Mouse (Mus musculus): ENCODE results near the gene Actr3. TPM values are rescaled to one million over a fixed set of nuclear protein-coding genes. Genes with fewer than 3 reads are reported as not detected.
"Not testable (repeated sequence)": the region's sequence is repeated elsewhere in the genome, so short reads cannot be mapped to it uniquely, and the experiment has no call there.

Actr3 gene
- polyA plus RNA-seq, 1 experiment from 2014 or later = 266 TPM

GRCm38 (mm10) chr1:125390065-125390754 is 45.3 kb downstream of the Actr3 start:
- not testable (repeated sequence) for H3K4me2 ChIP-seq (replicated peaks; ENCODE audit: low read depth, low read length); H3K9me3 ChIP-seq (ENCODE audit: control insufficient read depth, low read length); DNase-seq (ENCODE audit: low spot score); ATAC-seq (ENCODE audit: low FRiP score); H3K4me3 ChIP-seq (ENCODE audit: low read depth, low read length); H3K36me3 ChIP-seq (ENCODE audit: control insufficient read depth, insufficient read depth, low read length); H3K4me1 ChIP-seq (replicated peaks; ENCODE audit: control insufficient read depth, insufficient read depth, low read length); H3K9ac ChIP-seq (ENCODE audit: low read depth, low read length); H3K27ac ChIP-seq (ENCODE audit: low read depth, low read length); H3K27me3 ChIP-seq (ENCODE audit: control insufficient read depth, insufficient read depth, low read length)
- 93% methylated on average over 4 of the region's 4 CpGs for WGBS

DNA sequence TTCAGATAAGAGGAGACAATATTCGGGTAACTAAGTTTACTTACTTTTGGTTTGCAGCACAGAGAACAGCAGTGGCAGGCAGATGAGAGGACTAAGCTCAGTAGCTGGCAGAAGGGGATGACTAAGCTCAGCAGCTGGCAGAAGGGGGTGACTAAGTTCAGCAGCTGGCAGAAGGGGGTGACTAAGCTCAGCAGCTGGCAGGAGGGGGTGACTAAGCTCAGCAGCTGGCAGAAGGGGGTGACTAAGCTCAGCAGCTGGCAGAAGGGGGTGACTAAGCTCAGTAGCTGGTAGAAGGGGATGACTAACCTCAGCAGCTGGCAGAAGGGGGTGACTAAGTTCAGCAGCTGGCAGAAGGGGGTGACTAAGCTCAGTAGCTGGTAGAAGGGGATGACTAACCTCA is 45.9 kb downstream of the Actr3 start:
- not testable (repeated sequence) for ATAC-seq (ENCODE audit: low FRiP score); DNase-seq (ENCODE audit: low spot score); H3K4me2 ChIP-seq (replicated peaks; ENCODE audit: low read depth, low read length); H3K27me3 ChIP-seq (ENCODE audit: control insufficient read depth, insufficient read depth, low read length); H3K9ac ChIP-seq (ENCODE audit: low read depth, low read length); H3K27ac ChIP-seq (ENCODE audit: low read depth, low read length); H3K4me1 ChIP-seq (replicated peaks; ENCODE audit: control insufficient read depth, insufficient read depth, low read length); H3K9me3 ChIP-seq (ENCODE audit: control insufficient read depth, low read length); H3K36me3 ChIP-seq (ENCODE audit: control insufficient read depth, insufficient read depth, low read length); H3K4me3 ChIP-seq (ENCODE audit: low read depth, low read length)
- 73% methylated on average over 1 of the region's 1 CpGs for WGBS

DNA sequence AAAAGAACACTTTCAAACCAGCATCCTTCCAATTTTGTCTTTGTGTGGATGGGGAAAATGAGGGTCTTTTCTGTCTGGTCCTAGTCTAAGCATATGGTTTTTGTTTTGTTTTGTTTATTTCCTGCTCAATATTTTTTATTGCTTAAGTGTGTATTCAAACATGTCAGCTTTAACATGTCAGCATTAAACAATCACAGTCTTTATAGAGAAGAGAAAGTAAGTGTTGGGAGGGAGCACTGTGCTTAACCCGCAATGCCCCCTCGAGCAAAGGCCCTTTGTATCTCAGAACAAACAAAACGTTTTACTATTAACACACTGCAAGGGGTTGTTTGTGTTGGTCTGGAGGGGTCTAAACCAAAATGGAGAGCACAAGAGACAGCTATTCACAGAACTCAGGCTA is 47.2 kb downstream of the Actr3 start:
- no peak overlapping the region for H3K4me2 ChIP-seq (replicated peaks; ENCODE audit: low read depth, low read length)
- no peak overlapping the region for H3K27ac ChIP-seq (ENCODE audit: low read depth, low read length)
- ATAC-seq (ENCODE audit: low FRiP score) = no peak
- no peak for DNase-seq (ENCODE audit: low spot score)
- 28% methylated on average over 3 of the region's 3 CpGs for WGBS
- H3K27me3 ChIP-seq (ENCODE audit: control insufficient read depth, insufficient read depth, low read length) = no peaks in the 10 kb centered on the region
- no peaks in the 10 kb centered on the region for H3K9me3 ChIP-seq (ENCODE audit: control insufficient read depth, low read length)
- H3K36me3 ChIP-seq (ENCODE audit: control insufficient read depth, insufficient read depth, low read length) = no peaks in the 10 kb centered on the region
- H3K9ac ChIP-seq (ENCODE audit: low read depth, low read length) = no peak overlapping the region
- no peak overlapping the region for H3K4me3 ChIP-seq (ENCODE audit: low read depth, low read length)
- H3K4me1 ChIP-seq (replicated peaks; ENCODE audit: control insufficient read depth, insufficient read depth, low read length) = no peaks in the 10 kb centered on the region

DNA sequence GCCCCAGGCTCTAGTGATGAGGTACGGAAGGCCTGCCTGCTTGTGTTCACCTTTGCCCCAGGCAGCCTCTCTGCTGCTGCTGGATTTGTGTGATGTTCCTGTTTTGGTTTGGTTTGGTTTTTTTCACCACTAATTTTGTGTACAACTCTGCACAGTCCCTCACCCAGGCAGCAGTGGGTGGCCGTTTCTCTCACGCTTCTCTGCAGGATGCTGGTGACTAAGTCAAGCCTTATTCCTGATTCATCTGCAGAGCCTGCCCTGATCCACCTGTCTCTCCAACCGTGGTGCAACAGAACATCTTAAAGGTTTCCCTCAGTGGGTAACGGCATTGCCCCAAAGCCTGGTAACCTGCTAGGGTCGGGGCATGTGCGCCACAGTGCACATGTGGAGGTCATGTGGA is 49.3 kb downstream of the Actr3 start:
- H3K4me1 ChIP-seq (replicated peaks; ENCODE audit: control insufficient read depth, insufficient read depth, low read length) = no peaks in the 10 kb centered on the region
- DNase-seq (ENCODE audit: low spot score) (no peak), ATAC-seq (ENCODE audit: low FRiP score) (no peak)
- H3K27me3 ChIP-seq (ENCODE audit: control insufficient read depth, insufficient read depth, low read length) = no peaks in the 10 kb centered on the region
- WGBS = 73% methylated on average over 7 of the region's 7 CpGs
- H3K27ac ChIP-seq (ENCODE audit: low read depth, low read length) = no peak overlapping the region
- no peak overlapping the region for H3K4me3 ChIP-seq (ENCODE audit: low read depth, low read length)
- H3K36me3 ChIP-seq (ENCODE audit: control insufficient read depth, insufficient read depth, low read length) = no peaks in the 10 kb centered on the region
- H3K9me3 ChIP-seq (ENCODE audit: control insufficient read depth, low read length) = no peaks in the 10 kb centered on the region
- no peak overlapping the region for H3K9ac ChIP-seq (ENCODE audit: low read depth, low read length)
- no peak overlapping the region for H3K4me2 ChIP-seq (replicated peaks; ENCODE audit: low read depth, low read length)

- ATAC-seq (ENCODE audit: low FRiP score) (no peak), DNase-seq (ENCODE audit: low spot score) (no peak)
- no peak overlapping the region for H3K4me3 ChIP-seq (ENCODE audit: low read depth, low read length)
- no peaks in the 10 kb centered on the region for H3K9me3 ChIP-seq (ENCODE audit: control insufficient read depth, low read length)
- no peaks in the 10 kb centered on the region for H3K27me3 ChIP-seq (ENCODE audit: control insufficient read depth, insufficient read depth, low read length)
- H3K4me2 ChIP-seq (replicated peaks; ENCODE audit: low read depth, low read length) = no peak overlapping the region
- H3K9ac ChIP-seq (ENCODE audit: low read depth, low read length) = no peak overlapping the region
- H3K36me3 ChIP-seq (ENCODE audit: control insufficient read depth, insufficient read depth, low read length) = no peaks in the 10 kb centered on the region
- 63% methylated on average over 6 of the region's 6 CpGs for WGBS
- H3K27ac ChIP-seq (ENCODE audit: low read depth, low read length) = no peak overlapping the region
- no peaks in the 10 kb centered on the region for H3K4me1 ChIP-seq (replicated peaks; ENCODE audit: control insufficient read depth, insufficient read depth, low read length)
These were observed 52.9 kb downstream of the Actr3 start for GRCm38 (mm10) chr1:125382622-125383021.

DNA sequence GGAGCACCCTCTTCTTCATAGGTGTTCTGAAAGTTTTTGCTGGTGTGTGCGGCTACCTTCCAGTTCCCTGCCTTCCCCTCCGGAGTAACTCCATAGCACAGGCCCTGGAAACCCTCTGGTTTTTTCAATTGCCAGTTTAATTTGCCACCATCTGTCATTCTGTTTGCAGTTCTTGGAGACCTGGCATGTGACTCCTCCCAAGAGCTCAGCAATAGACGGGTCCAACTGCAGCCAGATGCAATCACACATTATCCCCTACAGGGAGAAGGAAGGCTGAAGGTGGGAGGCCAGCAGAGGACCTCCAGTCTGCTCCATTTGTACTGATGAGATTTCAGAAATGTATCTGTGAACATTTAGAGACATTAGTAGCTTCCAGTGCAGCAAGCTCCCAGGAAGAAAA is 56.6 kb downstream of the Actr3 start:
- H3K27ac ChIP-seq (ENCODE audit: low read depth, low read length) = no peak overlapping the region
- no peak for DNase-seq (ENCODE audit: low spot score)
- H3K4me1 ChIP-seq (replicated peaks; ENCODE audit: control insufficient read depth, insufficient read depth, low read length) = no peaks in the 10 kb centered on the region
- H3K36me3 ChIP-seq (ENCODE audit: control insufficient read depth, insufficient read depth, low read length) = no peaks in the 10 kb centered on the region
- H3K9ac ChIP-seq (ENCODE audit: low read depth, low read length) = no peak overlapping the region
- no peaks in the 10 kb centered on the region for H3K27me3 ChIP-seq (ENCODE audit: control insufficient read depth, insufficient read depth, low read length)
- H3K4me2 ChIP-seq (replicated peaks; ENCODE audit: low read depth, low read length) = no peak overlapping the region
- no peaks in the 10 kb centered on the region for H3K9me3 ChIP-seq (ENCODE audit: control insufficient read depth, low read length)
- 77% methylated on average over 3 of the region's 3 CpGs for WGBS
- ATAC-seq (ENCODE audit: low FRiP score) = no peak
- H3K4me3 ChIP-seq (ENCODE audit: low read depth, low read length) = no peak overlapping the region

DNA sequence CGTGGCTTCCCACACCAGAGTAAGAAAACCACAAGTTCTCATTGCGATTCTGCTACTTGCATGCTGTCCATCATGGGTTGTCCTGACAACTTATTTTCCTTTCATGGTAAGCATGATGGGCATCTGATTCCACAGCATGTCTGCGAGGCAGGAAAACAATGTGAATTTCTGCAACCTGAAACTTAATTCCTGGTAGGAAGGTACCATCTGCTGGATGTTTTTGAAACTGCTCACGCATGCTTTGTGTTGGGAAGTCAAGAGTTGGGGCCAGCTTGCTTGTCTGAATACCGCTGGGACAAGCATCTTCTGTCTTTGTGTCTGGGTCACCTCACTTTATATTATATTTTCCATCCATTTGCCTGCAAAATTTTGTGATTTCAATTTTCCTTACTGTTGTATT is 62.7 kb downstream of the Actr3 start:
- Histone ChIP-seq H3K27me3 (ENCODE audit: control insufficient read depth, insufficient read depth, low read length) (no peaks in the 10 kb centered on the region), H3K9ac (ENCODE audit: low read depth, low read length) (no peak overlapping the region), H3K4me2 (replicated peaks; ENCODE audit: low read depth, low read length) (no peak overlapping the region), H3K36me3 (ENCODE audit: control insufficient read depth, insufficient read depth, low read length) (no peaks in the 10 kb centered on the region), H3K9me3 (ENCODE audit: control insufficient read depth, low read length) (no peaks in the 10 kb centered on the region), H3K4me1 (replicated peaks; ENCODE audit: control insufficient read depth, insufficient read depth, low read length) (no peaks in the 10 kb centered on the region), H3K4me3 (ENCODE audit: low read depth, low read length) (no peak overlapping the region), H3K27ac (ENCODE audit: low read depth, low read length) (no peak overlapping the region)
- peak; percentile 10 for DNase-seq (ENCODE audit: low spot score)
- 79% methylated on average over 5 of the region's 5 CpGs for WGBS
- ATAC-seq (ENCODE audit: low FRiP score) = no peak

- DNase-seq (ENCODE audit: low spot score) = peak; percentile 83
- Histone ChIP-seq H3K27ac (ENCODE audit: low read depth, low read length) (no peak overlapping the region), H3K4me3 (ENCODE audit: low read depth, low read length) (no peak overlapping the region), H3K27me3 (ENCODE audit: control insufficient read depth, insufficient read depth, low read length) (no peaks in the 10 kb centered on the region), H3K4me1 (replicated peaks; ENCODE audit: control insufficient read depth, insufficient read depth, low read length) (no peaks in the 10 kb centered on the region), H3K9ac (ENCODE audit: low read depth, low read length) (no peak overlapping the region), H3K9me3 (ENCODE audit: control insufficient read depth, low read length) (no peaks in the 10 kb centered on the region), H3K36me3 (ENCODE audit: control insufficient read depth, insufficient read depth, low read length) (no peaks in the 10 kb centered on the region), H3K4me2 (replicated peaks; ENCODE audit: low read depth, low read length) (no peak overlapping the region)
- ATAC-seq (ENCODE audit: low FRiP score) = peak; percentile 65; the same call in 1 of the 2 replicates
- 35% methylated on average over 6 of the region's 6 CpGs for WGBS
These were observed 64.7 kb downstream of the Actr3 start for GRCm38 (mm10) chr1:125370779-125371178.

DNA sequence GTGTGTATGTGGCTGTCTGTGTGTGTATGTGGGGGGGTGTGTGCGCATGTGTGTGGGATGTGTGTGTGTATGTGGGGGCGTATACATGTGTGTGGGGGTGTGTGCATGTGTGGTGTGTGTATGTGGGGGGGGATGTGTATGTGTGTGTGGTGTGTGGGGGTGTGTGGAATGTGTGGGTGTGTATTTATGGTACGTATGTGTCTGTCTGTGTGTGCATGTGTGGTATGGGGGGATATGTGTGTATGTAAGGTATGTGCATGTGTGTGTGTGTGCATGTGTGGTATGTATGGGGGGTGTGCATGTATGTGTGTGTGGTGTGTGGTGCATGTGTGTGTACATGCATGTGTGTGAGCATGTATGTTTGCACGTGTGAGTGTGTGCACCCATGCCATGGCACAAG is 70.0 kb downstream of the Actr3 start:
- no peaks in the 10 kb centered on the region for H3K4me1 ChIP-seq (replicated peaks; ENCODE audit: control insufficient read depth, insufficient read depth, low read length)
- no peaks in the 10 kb centered on the region for H3K27me3 ChIP-seq (ENCODE audit: control insufficient read depth, insufficient read depth, low read length)
- 93% methylated on average over 4 of the region's 4 CpGs for WGBS
- H3K27ac ChIP-seq (ENCODE audit: low read depth, low read length) = no peak overlapping the region
- no peak overlapping the region for H3K4me3 ChIP-seq (ENCODE audit: low read depth, low read length)
- H3K4me2 ChIP-seq (replicated peaks; ENCODE audit: low read depth, low read length) = no peak overlapping the region
- no peak overlapping the region for H3K9ac ChIP-seq (ENCODE audit: low read depth, low read length)
- no peak; the same call in 1 of the 2 replicates for ATAC-seq (ENCODE audit: low FRiP score)
- H3K36me3 ChIP-seq (ENCODE audit: control insufficient read depth, insufficient read depth, low read length) = no peaks in the 10 kb centered on the region
- H3K9me3 ChIP-seq (ENCODE audit: control insufficient read depth, low read length) = no peaks in the 10 kb centered on the region
- DNase-seq (ENCODE audit: low spot score) = no peak

Measured in hindbrain, embryonic 11.5 days (tissue).